Mouse (Mus musculus): ENCODE results near the gene Stk17b. TPM values are rescaled to one million over a fixed set of nuclear protein-coding genes. Genes with fewer than 3 reads are reported as not detected.

Stk17b gene
- polyA plus RNA-seq (2014; fragmentation: Illumina TruSeq; extraction: RNeasy Lipid Tissue Mini Kit (QIAGEN cat#74804); ENCODE audit: low read depth, low replicate concordance): 18.2 TPM

DNA sequence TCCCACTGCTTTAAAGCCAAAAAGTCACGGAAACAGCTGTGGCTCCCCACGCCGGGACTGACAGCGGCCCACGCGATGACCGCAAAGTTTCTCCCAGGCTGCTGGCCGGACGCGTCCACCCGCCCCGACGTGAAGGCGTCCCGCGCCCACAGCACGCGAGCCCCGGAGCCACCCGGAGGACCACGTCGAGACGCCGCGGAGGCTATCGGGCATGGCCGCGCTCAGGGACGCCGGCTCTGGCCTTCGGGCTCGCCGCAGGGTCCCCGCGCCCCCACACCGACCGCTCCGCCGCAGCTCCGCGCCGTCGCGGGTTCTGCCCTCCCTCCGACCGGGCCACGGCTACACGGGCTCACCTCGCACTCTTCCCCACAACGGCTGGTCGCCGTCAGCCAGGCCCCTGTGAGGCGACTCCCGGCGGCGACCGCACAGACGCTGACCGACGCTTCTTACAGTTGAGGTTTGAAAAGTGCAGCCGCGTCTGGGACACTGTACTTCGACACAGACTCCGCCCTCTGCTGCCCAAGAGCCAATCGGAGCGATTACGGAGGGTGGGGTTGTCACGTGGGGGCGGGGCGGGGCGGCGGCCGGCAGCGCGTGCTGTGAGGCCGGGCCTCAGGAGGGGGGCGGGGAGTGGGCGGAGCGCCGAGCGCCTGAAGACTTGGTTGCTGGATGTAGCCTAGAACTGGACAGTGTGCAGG lies at the start of gene Stk17b:
Gene Stk17b (minus strand): TSS at position 504 of the 698 bp plus-strand sequence.

DNA sequence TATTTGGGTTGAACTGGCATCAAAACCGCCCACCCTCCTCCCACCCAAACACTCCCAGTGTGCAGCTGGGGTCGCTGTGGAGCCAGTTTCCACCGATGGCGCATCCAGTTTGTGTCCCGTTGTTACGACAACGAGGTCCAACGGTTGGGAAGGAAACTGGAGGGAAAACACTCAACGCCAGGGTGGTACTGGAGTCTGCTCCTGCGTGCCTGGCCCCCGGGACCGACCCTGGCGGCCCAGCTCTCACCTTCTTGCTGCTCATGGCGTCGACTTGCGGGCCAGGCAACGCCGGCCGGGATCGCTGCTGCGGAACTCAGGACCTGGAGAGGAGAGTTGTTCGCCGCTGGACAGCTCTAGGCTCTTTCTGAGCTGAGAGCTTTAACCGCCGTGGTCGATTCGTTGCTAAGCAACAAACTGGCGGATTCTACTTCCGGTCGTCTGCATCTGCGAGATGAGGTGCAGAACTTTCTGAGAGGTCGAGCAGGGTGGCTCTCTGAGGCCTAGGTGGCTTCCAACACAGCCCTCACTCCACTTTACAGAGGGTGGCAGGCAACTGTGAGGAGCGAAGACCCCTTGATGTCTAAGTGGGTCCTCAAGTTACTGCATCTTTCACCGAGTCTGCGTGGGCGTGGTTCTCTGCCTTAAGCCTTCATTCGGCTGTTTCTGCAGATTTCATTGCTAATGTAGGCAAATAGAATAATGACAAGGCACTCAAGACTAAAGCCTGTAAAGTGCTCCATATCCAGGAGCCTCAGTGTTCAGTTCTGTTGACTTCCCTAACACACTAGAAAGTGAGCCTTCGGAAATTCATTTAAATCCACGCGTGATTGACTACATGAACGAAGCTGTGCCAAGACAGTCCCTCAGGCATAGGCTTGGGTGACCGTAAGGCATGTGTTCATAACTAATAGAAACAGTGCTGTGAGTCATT lies 78.3 kb downstream of the Stk17b start, which contains the start of gene Dnah7a:
Gene Dnah7a (minus strand): TSS at position 354 of the 931 bp plus-strand sequence.

Other genes starting within 250 kb of the Stk17b start
- 1.2 TPM for gene Dnah7a, start 78.4 kb downstream of the Stk17b start, polyA plus RNA-seq (2014; fragmentation: Illumina TruSeq; extraction: RNeasy Lipid Tissue Mini Kit (QIAGEN cat#74804); ENCODE audit: low read depth, low replicate concordance)